Mouse (Mus musculus) megakaryocyte, adult 5-6 weeks (primary cell): ENCODE measurements at regions not wholly inside any gene's neighbourhood (a gene's known extent, or its start where the extent isn't known, plus 50 kb on each side); places are given as distances from the start of the nearest gene placed in this dataset.

ENCODE experiments used
- ATAC-seq: 2 replicates; pipeline ENCODE4 v1.8.0; 2016; ENCODE audit warnings: mild to moderate bottlenecking, inconsistent platforms; ENCODE audit not compliant: poor library complexity, severe bottlenecking

- ATAC-seq, result no peak
Measured at GRCm38 (mm10) chr13:60123964-60124363, 53.2 kb downstream of the Gas1 start.

- no peak for ATAC-seq
Measured at GRCm38 (mm10) chr13:60123174-60123587, 54.0 kb downstream of the Gas1 start.

- no peak for ATAC-seq
Measured at GRCm38 (mm10) chr13:60122341-60123173, 54.6 kb downstream of the Gas1 start.

GRCm38 (mm10) chr13:60111465-60111864 lies 65.7 kb downstream of the Gas1 start:
- no peak for ATAC-seq

- no peak for ATAC-seq
Measured at GRCm38 (mm10) chr13:60110079-60110846, 66.9 kb downstream of the Gas1 start.

GRCm38 (mm10) chr13:60105286-60105685 lies 71.9 kb downstream of the Gas1 start:
- ATAC-seq, result no peak

- ATAC-seq, result no peak
Measured at GRCm38 (mm10) chr13:60101651-60102050, 75.5 kb downstream of the Gas1 start.

- no peak for ATAC-seq
Measured at GRCm38 (mm10) chr13:60100130-60101112, 76.7 kb downstream of the Gas1 start.

- ATAC-seq, result no peak
Measured at GRCm38 (mm10) chr13:60099469-60100129, 77.6 kb downstream of the Gas1 start.

GRCm38 (mm10) chr13:60098394-60098793 lies 78.8 kb downstream of the Gas1 start:
- ATAC-seq, result no peak

GRCm38 (mm10) chr13:60097776-60098175 lies 79.4 kb downstream of the Gas1 start:
- ATAC-seq, result no peak

GRCm38 (mm10) chr13:60086657-60087056 lies 90.5 kb downstream of the Gas1 start:
- no peak for ATAC-seq

GRCm38 (mm10) chr13:60084975-60085374 lies 92.2 kb downstream of the Gas1 start:
- no peak for ATAC-seq

- ATAC-seq, result no peak
Measured at GRCm38 (mm10) chr13:60084290-60084689, 92.9 kb downstream of the Gas1 start.

GRCm38 (mm10) chr13:60080113-60080512 lies 97.1 kb downstream of the Gas1 start:
- ATAC-seq, result no peak

- no peak for ATAC-seq
Measured at GRCm38 (mm10) chr13:60078331-60079050, 98.7 kb downstream of the Gas1 start.

GRCm38 (mm10) chr13:60076147-60076800 lies 100.9 kb downstream of the Gas1 start:
- no peak for ATAC-seq

GRCm38 (mm10) chr13:60071595-60071994 lies 105.6 kb downstream of the Gas1 start:
- ATAC-seq, result no peak

- no peak for ATAC-seq
Measured at GRCm38 (mm10) chr13:60069196-60069595, 108.0 kb downstream of the Gas1 start.
